Mouse (Mus musculus) E14TG2a.4 (cell line): ENCODE measurements around the gene Kynu.

Experiments used
- H3K27me3 ChIP-seq: 2 replicates; pipeline ENCODE4 v1.6.1; 2014; ENCODE audit warnings: low read length, control low read depth; ENCODE audit not compliant: insufficient read depth
- H3K36me3 ChIP-seq: 2 replicates; pipeline ENCODE4 v1.6.1; 2014; ENCODE audit warnings: low read length, control low read depth; ENCODE audit not compliant: insufficient read depth
- H3K4me1 ChIP-seq: replicated peaks from 2 replicates; pipeline ENCODE4 v1.6.1; 2014; ENCODE audit warnings: low read depth, low read length, control low read depth
- H3K4me3 ChIP-seq: replicated peaks from 2 replicates; pipeline ENCODE4 v1.5.1; 2014; ENCODE audit warnings: mild to moderate bottlenecking, low read length
- H3K9me3 ChIP-seq: 2 replicates; pipeline ENCODE4 v1.6.1; 2014; ENCODE audit warnings: low read length, control low read depth
- CTCF ChIP-seq: conservative IDR thresholded peaks from 2 replicates; pipeline ENCODE4 v1.5.1; 2014; ENCODE audit warnings: low read length
- NANOG ChIP-seq: IDR thresholded peaks from 2 replicates; pipeline ENCODE4 v1.6.1; 2014; ENCODE audit warnings: borderline replicate concordance, low read length, mixed read lengths
- POU5F1 ChIP-seq: IDR thresholded peaks from 2 replicates; pipeline ENCODE4 v1.6.1; 2014; ENCODE audit warnings: low read length, borderline replicate concordance

The Kynu gene

DNA sequence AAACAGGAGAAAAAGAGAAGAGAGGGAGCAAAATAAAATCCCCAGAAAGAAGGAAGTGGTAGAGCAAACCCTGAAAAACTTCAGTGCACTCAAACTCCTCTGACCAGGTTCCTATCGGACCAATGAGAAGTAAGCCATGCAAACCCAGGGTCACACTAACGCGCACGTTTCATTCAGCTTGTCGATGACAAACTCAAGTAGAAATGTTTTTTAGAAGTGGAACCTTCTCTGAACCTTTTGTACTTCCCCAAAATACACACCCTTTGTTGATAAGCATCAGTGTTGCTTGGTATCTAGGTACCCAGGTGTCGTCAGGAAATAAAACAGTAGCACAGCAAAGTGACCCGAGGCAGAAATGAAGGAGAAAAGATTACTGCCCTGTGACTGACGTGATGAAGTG is 172.6 kb downstream of the Kynu start:
- TF ChIP-seq NANOG (no peak), POU5F1 (no peak), CTCF (no peak)
- Histone ChIP-seq H3K36me3 (no peaks in the 10 kb centered on the region), H3K4me1 (no peaks in the 10 kb centered on the region), H3K4me3 (no peak overlapping the region), H3K27me3 (peaks cover 8% of the 10 kb centered on the region; the same call in 1 of the 2 replicates), H3K9me3 (peaks cover 25% of the 10 kb centered on the region)

DNA sequence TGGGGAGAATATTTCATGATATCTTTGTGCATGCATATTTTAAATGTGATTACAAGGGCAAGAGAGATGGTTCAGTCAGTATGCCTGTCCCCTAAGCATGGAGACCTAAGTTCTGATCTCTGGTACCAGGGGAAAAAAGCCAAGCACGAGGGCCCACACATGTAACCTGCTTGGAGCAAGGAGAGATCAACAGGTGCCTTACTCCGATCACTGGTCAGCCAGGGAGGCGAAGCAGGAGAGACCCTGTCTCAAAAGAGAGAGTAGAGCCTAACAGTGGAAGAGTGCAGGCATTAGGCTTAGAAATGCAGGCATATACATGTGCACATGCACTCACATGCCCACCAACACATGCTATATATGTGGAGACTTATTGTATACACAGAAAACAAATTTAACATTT is 173.7 kb downstream of the Kynu start:
- H3K36me3 ChIP-seq = no peaks in the 10 kb centered on the region
- peaks cover 3% of the 10 kb centered on the region; the same call in 1 of the 2 replicates for H3K4me1 ChIP-seq
- no peak for TF ChIP-seq CTCF
- peaks cover 8% of the 10 kb centered on the region; the same call in 1 of the 2 replicates for H3K27me3 ChIP-seq
- peaks cover 25% of the 10 kb centered on the region for H3K9me3 ChIP-seq
- no peak overlapping the region for H3K4me3 ChIP-seq
